Mouse (Mus musculus) bone marrow macrophage, adult 2 months (primary cell): Measurements from ENCODE around the gene Bcl9l.

Experiments used
- CTCF ChIP-seq: IDR thresholded peaks from 2 replicates; pipeline ENCODE4 v1.5.1; 2012; ENCODE audit warnings: low read depth, mild to moderate bottlenecking, low read length, moderate library complexity
- POLR2A ChIP-seq: IDR thresholded peaks from 2 replicates; pipeline ENCODE4 v1.6.1; 2012; ENCODE audit warnings: mild to moderate bottlenecking, low read depth, low read length, borderline replicate concordance

GRCm38 (mm10) chr9:44486335-44486734 lies 3.7 kb downstream of the Bcl9l start:
- TF ChIP-seq POLR2A: no peak
- no peak for TF ChIP-seq CTCF
